Mouse (Mus musculus): ENCODE measurements around the gene Fah. TPM values are rescaled to one million over a fixed set of nuclear protein-coding genes. Genes with fewer than 3 reads are reported as not detected.

The Fah gene
- polyA plus RNA-seq (2015; fragmentation: Nextera tagmentation; extraction: Ambion mirVana), result 5.4 and 7.2 TPM in 2 replicates

DNA sequence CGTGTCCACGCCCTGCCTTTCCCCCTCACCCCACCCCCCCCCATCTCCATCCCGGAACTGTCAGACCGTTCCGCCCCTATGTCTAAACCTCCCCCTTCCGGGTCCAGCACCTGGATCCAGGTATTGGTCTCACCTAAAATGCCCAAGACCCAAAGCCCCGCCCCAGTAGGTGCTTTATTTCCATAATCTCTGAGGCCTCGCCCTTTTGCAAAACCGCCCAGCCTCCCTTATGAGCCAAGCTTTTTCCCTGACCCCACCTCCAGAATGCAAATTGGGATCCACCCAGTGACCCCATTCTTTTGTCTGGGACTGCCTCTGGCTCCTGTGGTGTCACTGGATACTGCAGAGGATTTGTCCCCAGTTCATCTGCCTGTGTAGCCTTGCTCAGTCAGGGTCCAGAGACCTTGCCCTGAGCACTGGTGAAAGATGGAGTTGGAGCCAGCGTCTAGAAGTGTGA, at the start of gene Fah:
Gene Fah, minus strand, starts transcription at position 430 of the 457 bp plus-strand sequence.
- Histone ChIP-seq H3K27ac (replicated peaks) (no peak within 1 kb of the TSS), H3K9me3 (no peaks in the 10 kb centered on the region)

DNA sequence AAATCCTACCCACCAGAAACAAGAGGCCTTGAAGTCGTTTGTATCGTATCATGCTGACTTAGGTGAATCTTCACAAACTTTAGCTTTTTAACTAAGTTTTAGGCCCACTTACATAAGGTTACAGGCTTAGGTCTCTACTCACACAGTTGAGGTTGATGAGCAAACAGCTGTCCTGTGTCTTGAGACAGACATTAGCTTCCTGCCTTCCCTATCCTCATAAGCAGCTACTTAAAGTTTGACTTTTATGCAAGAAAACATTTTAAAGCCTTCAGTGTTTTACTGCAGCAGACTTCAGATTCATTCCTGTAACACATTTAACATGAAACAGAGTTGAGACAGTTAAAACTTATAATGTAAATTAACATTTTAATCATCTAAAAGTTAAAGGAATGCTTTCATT, 46.2 kb upstream of the Fah start:
- Histone ChIP-seq H3K9ac (no peak overlapping the region), H3K27me3 (no peaks in the 10 kb centered on the region), H3K9me3 (no peaks in the 10 kb centered on the region), H3K27ac (replicated peaks) (no peak overlapping the region), H3K36me3 (no peaks in the 10 kb centered on the region), H3K4me1 (replicated peaks) (no peaks in the 10 kb centered on the region), H3K4me3 (no peak overlapping the region), H3K4me2 (no peak overlapping the region)
- no peak for ATAC-seq (ENCODE audit: low read depth)
- WGBS, result 90% methylated on average over 2 of the region's 2 CpGs

More for the DNA sequence above, at the start of gene Fah:
- peak within 1 kb of the TSS; percentile 54 for H3K4me3 ChIP-seq
- peak within 1 kb of the TSS; percentile 96 for H3K4me2 ChIP-seq
- H3K4me1 ChIP-seq (replicated peaks), result peaks cover 11% of the 10 kb centered on the region
- no peaks in the 10 kb centered on the region for H3K36me3 ChIP-seq
- H3K27me3 ChIP-seq, result no peaks in the 10 kb centered on the region; the same call in 1 of the 2 replicates
- ATAC-seq (ENCODE audit: low read depth), result peak; percentile 57
- 2% methylated on average over 10 of the region's 10 CpGs for WGBS
- peak within 1 kb of the TSS; percentile 76 for H3K9ac ChIP-seq

DNA sequence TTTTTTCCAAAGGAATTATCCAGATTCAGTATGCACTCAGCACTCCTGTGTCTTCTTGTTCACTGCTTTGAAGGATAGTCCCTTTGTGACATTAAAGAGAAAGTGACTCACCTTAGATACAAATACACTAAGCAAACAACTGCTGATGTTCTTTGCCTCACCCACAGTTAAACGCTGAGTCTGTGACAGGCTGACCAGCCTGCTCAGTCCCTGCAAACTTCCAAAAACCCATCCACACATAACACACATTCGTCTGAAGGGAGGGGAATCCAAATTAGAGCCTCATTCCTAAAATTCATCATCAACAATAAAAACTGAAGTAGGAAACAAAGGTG, 45.4 kb upstream of the Fah start:
- no peak overlapping the region for H3K4me3 ChIP-seq
- no peak for ATAC-seq (ENCODE audit: low read depth)

DNA sequence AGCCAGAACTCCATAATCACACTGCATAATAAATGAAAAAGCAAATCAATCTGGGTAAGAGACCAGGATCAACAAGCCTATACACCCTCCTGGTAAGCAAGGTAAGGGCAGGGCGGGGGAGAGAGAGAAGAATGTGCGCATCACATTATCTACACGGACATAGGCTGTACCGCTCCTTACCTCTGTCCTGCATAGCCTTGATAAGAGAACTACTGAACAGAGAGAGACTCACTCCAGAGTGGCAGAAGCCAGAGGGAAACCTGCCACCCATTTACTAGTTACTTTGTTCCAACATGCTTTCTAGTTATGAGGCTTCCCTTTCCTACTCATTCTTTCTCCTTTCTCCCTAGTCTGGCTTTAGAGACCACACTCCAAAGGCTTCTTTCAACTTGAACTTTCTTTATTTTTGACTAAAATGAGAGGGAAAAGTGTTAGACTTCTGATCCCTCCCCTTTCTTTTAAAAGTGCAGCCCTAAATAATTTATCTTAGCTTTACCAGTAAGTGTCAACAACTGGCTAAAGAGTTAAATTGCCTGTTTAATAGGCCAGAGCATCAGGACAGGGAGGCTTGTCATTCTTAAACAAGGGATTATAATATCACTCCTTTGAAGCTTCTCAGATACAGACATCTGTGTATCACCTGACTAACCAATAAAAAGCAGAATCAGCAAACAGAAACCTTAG, 44.9 kb upstream of the Fah start:
- no peaks in the 10 kb centered on the region for H3K9me3 ChIP-seq
- no peaks in the 10 kb centered on the region for H3K36me3 ChIP-seq
- no peaks in the 10 kb centered on the region for H3K27me3 ChIP-seq
- H3K4me1 ChIP-seq (replicated peaks), result no peaks in the 10 kb centered on the region
- 92% methylated on average over 4 of the region's 4 CpGs for WGBS
- no peak overlapping the region for H3K4me2 ChIP-seq
- H3K27ac ChIP-seq (replicated peaks), result no peak overlapping the region
- no peak overlapping the region for H3K9ac ChIP-seq
- ATAC-seq (ENCODE audit: low read depth), result no peak
- H3K4me3 ChIP-seq, result no peak overlapping the region

More for the DNA sequence above, 45.4 kb upstream of the Fah start:
- Histone ChIP-seq H3K36me3 (no peaks in the 10 kb centered on the region), H3K27ac (replicated peaks) (no peak overlapping the region), H3K9me3 (no peaks in the 10 kb centered on the region), H3K9ac (no peak overlapping the region), H3K27me3 (no peaks in the 10 kb centered on the region), H3K4me2 (no peak overlapping the region), H3K4me1 (replicated peaks) (no peaks in the 10 kb centered on the region)
- WGBS, result 80% methylated on average over 2 of the region's 2 CpGs

DNA sequence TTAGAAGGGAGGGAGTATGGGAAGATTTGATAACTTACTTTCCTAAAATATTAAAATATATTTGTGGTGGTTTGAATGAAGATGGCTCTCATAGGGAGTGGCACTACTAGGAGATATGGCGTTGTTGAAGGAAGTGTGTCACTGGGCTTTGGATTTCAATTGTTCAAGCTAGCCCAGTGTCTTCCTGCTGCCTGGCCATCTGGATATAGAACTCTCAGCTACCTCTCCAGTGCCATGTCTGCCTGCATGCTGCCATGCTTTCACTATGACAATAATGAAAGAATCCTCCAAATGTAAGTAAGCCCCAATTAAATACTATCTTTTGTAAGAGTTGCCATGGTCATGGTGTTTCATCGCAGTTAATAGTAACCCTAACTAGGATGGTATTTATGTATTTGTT, 42.5 kb upstream of the Fah start:
- H3K4me1 ChIP-seq (replicated peaks), result no peaks in the 10 kb centered on the region
- WGBS, result 94% methylated on average over 2 of the region's 2 CpGs
- H3K9me3 ChIP-seq, result no peaks in the 10 kb centered on the region
- no peak overlapping the region for H3K4me3 ChIP-seq
- H3K27me3 ChIP-seq, result no peaks in the 10 kb centered on the region
- no peak overlapping the region for H3K9ac ChIP-seq
- no peak overlapping the region for H3K27ac ChIP-seq (replicated peaks)
- H3K36me3 ChIP-seq, result no peaks in the 10 kb centered on the region
- ATAC-seq (ENCODE audit: low read depth), result no peak
- no peak overlapping the region for H3K4me2 ChIP-seq

DNA sequence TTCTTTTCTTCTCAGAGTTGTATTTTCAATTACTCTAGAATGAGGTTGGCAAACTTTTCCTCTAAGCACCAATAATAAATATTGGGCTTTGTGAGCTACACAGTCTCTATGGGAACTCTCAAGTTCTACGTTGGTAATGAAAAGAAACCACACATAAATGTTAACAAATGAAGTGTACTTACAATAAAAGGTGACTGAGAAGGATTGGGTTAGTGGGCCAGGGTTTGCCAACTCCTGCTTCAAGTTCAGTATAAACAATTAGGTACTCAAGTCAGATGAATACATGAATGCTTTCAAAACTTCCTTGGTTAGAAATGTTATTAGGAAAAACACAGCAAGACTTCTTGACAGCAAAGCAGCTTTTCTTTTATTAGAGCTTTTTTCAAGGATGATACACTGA, 39.7 kb upstream of the Fah start:
- ATAC-seq (ENCODE audit: low read depth), result no peak
- 44% methylated on average over 1 of the region's 1 CpGs for WGBS
- H3K4me1 ChIP-seq (replicated peaks), result 0 out of 2 replicates have a peak, but pooled peaks cover 6% of the 10 kb centered on the region
- no peak overlapping the region for H3K4me3 ChIP-seq
- no peak overlapping the region for H3K4me2 ChIP-seq
- no peaks in the 10 kb centered on the region for H3K9me3 ChIP-seq
- H3K9ac ChIP-seq, result no peak overlapping the region
- no peaks in the 10 kb centered on the region for H3K36me3 ChIP-seq
- no peak overlapping the region for H3K27ac ChIP-seq (replicated peaks)
- H3K27me3 ChIP-seq, result no peaks in the 10 kb centered on the region

DNA sequence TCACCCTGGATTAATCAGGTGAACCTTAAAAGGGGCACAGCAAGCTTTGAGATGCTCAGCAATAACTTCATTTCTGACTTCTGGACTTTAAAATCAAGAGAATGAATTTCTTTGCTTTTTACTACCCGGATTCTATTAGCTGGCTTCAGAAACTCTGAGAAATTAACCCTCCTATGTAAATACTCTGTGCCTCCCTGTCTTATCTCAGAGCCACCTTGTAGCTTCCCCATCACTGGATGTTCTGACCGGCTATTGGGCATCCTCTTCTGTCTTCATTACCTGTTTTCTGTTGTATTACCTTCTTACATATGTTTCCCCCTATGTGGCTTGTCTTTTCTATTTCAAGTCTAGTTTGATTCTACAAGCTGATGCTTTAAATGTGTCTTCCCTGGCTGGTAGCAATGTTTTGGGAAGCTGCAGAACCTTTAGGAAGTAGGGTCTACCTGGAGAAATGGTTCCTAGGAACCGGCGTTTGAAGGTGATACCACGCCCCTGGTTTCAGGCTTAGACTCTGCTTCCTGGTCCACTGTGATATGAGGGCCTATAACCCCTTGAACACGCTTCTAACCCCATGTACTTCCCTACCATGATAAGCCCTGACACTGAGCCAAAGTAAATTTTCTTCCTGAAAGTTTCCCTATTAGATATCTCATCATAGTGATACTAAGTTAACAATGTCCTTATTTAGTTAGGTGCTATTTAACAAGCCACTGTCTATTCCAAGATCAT, 36.9 kb upstream of the Fah start:
- Histone ChIP-seq H3K4me2 (no peak overlapping the region), H3K4me3 (no peak overlapping the region), H3K9me3 (no peaks in the 10 kb centered on the region), H3K27ac (replicated peaks) (no peak overlapping the region), H3K36me3 (no peaks in the 10 kb centered on the region), H3K4me1 (replicated peaks) (0 out of 2 replicates have a peak, but pooled peaks cover 6% of the 10 kb centered on the region), H3K9ac (no peak overlapping the region), H3K27me3 (no peaks in the 10 kb centered on the region)
- WGBS, result 94% methylated on average over 6 of the region's 6 CpGs
- no peak for ATAC-seq (ENCODE audit: low read depth)

DNA sequence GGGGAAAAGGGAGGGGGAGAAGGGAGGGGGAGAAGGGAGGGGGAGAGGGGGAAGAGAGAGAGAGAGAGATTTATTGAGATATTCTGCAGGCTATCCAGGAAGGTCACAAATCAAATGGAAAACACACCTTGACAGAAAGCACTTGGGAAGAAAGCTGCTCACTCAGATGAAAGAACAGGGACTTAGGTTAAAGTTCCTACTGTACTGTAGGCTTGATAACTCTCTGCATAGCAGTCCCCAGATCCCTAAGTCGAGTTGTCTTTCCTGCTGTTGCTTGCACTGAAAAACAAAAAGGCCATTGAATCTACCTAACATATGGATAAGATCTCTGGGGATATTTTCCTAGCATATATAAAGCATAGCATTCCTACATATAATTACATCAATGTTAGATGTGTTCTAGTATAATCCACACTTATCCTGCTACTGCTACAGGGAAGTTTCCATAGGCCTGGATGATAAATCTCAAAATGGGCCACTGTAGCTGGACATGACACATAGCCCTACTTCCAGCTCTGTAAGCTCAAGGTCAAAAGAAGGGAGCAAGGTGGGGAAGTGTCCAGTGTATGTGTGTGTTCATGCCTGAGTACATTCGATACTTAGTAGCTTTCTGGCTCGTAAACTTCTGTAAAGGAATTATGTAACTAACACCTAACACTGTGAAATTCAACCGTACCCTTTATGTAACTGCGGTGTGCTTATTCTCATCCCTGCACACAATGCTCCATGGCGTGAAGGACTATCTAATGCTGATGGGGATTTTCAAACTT, 35.8 kb upstream of the Fah start:
- 84% methylated on average over 6 of the region's 6 CpGs for WGBS
- H3K4me2 ChIP-seq, result no peak overlapping the region
- ATAC-seq (ENCODE audit: low read depth), result no peak
- no peak overlapping the region for H3K9ac ChIP-seq
- H3K4me3 ChIP-seq, result no peak overlapping the region
- H3K27ac ChIP-seq (replicated peaks), result no peak overlapping the region
- H3K27me3 ChIP-seq, result no peaks in the 10 kb centered on the region
- no peaks in the 10 kb centered on the region for H3K9me3 ChIP-seq
- 0 out of 2 replicates have a peak, but pooled peaks cover 6% of the 10 kb centered on the region for H3K4me1 ChIP-seq (replicated peaks)
- no peaks in the 10 kb centered on the region for H3K36me3 ChIP-seq

DNA sequence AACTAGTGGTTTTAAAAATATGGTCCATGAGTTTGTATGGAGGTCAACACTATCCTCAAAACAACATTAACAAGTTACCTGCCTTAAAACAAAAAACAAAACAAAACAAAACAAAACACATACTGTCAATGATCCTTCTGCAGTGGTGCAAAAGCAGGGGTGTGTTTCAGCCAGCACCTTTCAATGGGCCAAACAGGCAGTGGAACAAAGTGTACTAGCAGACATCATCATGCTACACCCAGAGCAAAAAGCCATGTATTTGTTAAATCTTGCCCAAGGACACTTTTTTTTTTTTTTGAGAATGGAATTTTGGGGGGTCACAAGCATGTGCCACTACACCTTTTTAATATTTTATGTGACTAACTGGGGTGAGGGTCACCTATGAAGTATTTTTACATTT, 30.4 kb upstream of the Fah start:
- H3K9ac ChIP-seq, result no peak overlapping the region
- 0 out of 2 replicates have a peak, but pooled peaks cover 3% of the 10 kb centered on the region for H3K36me3 ChIP-seq
- no peaks in the 10 kb centered on the region for H3K4me1 ChIP-seq (replicated peaks)
- H3K27me3 ChIP-seq, result no peaks in the 10 kb centered on the region
- H3K4me2 ChIP-seq, result no peak overlapping the region
- H3K9me3 ChIP-seq, result no peaks in the 10 kb centered on the region
- no peak for ATAC-seq (ENCODE audit: low read depth)
- H3K4me3 ChIP-seq, result no peak overlapping the region
- no peak overlapping the region for H3K27ac ChIP-seq (replicated peaks)

DNA sequence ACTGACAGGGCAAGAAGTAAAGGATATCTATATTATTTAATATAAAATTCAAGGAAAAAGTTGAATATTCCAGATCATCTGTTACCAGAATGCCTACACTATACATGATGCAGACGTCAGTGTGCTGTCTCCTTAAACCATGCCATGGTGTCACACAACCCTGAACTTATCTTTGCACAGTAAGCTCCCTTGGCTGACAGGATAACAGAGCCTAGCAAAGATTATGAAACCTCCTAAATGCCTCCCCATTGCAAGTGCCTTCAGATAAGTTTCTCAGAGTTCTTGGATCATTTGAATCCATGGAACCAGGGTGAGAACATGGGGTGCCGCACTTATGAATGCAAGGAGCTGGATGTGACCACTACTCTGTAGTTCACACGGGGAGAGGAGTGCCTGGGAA, 25.4 kb upstream of the Fah start:
- WGBS, result 95% methylated on average over 3 of the region's 3 CpGs
- ATAC-seq (ENCODE audit: low read depth), result no peak
- Histone ChIP-seq H3K4me3 (no peak overlapping the region), H3K4me2 (no peak overlapping the region), H3K9ac (no peak overlapping the region), H3K36me3 (peaks cover 26% of the 10 kb centered on the region), H3K9me3 (no peaks in the 10 kb centered on the region), H3K4me1 (replicated peaks) (no peaks in the 10 kb centered on the region), H3K27me3 (no peaks in the 10 kb centered on the region), H3K27ac (replicated peaks) (no peak overlapping the region)

DNA sequence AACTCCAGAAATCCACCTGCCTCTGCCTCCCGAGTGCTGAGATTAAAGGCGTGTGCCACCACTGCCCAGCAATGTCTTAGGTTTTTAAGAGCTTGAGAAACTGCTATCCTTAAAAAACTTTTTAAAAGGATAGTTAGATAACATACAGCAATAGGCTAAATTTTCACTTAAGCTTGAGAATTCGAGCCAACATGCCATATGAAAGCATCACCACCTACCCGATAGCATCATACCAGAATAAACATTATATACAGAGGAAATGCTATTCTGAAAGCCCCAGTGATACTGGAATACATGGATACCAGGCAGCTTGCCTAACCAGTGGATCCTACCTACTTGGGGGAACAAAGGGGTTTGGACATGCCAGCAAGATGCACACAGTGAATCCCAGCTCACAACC, 17.2 kb upstream of the Fah start:
- Histone ChIP-seq H3K9me3 (no peaks in the 10 kb centered on the region), H3K4me1 (replicated peaks) (no peaks in the 10 kb centered on the region), H3K36me3 (peaks cover 34% of the 10 kb centered on the region), H3K9ac (no peak overlapping the region), H3K4me3 (no peak overlapping the region), H3K27me3 (no peaks in the 10 kb centered on the region), H3K4me2 (no peak overlapping the region), H3K27ac (replicated peaks) (no peak overlapping the region)
- no peak for ATAC-seq (ENCODE audit: low read depth)
- 96% methylated on average over 4 of the region's 4 CpGs for WGBS

DNA sequence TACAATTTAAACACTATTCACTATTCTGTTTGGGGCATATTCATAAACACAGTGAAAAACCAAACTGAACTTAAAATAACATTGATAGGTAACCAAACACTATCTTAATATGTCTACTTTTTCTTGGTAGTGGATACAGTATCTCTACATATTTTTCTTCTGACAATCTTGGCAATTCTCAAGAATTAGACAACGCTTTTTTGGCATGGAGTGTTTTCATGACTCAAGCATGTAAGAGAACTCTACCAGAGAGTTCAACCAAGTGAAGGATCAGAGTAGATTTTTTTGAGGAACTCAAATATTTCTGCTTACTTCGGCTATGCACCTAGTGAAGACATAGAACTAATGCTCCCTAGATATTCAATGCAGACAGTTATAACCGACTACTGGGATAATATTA, 14.4 kb upstream of the Fah start:
- H3K9ac ChIP-seq, result no peak overlapping the region
- no peak overlapping the region for H3K4me3 ChIP-seq
- ATAC-seq (ENCODE audit: low read depth), result no peak
- no peak overlapping the region for H3K27ac ChIP-seq (replicated peaks)
- H3K9me3 ChIP-seq, result no peaks in the 10 kb centered on the region
- H3K4me2 ChIP-seq, result no peak overlapping the region
- H3K36me3 ChIP-seq, result peaks cover 47% of the 10 kb centered on the region
- WGBS, result 94% methylated on average over 3 of the region's 3 CpGs
- no peaks in the 10 kb centered on the region for H3K4me1 ChIP-seq (replicated peaks)
- no peaks in the 10 kb centered on the region for H3K27me3 ChIP-seq
